Mouse (Mus musculus): ENCODE measurements at regions not wholly inside any gene's neighbourhood (a gene's known extent, or its start where the extent isn't known, plus 50 kb on each side); places are given as distances from the start of the nearest gene placed in this dataset.

- Histone ChIP-seq H3K27me3 (ENCODE audit: control insufficient read depth, insufficient read depth, low read length) (no peaks in the 10 kb centered on the region), H3K27ac (ENCODE audit: insufficient read depth, low read length) (no peak overlapping the region), H3K4me1 (ENCODE audit: control insufficient read depth, insufficient read depth, low read length) (no peaks in the 10 kb centered on the region), H3K4me3 (replicated peaks; ENCODE audit: insufficient read depth, low read depth, low read length) (no peak overlapping the region)
- TF ChIP-seq POLR2A (IDR thresholded peaks at IDR 0.05; ENCODE audit: borderline replicate concordance, insufficient read depth, low read length) = no peak
- TF ChIP-seq CTCF (IDR thresholded peaks at IDR 0.05; ENCODE audit: borderline replicate concordance, insufficient read depth, low read depth, low read length) = no peak
- WGBS = 93% methylated on average over 6 of the region's 6 CpGs
- no peak for DNase-seq
Observed at GRCm38 (mm10) chr17:47150636-47151035, 140.3 kb upstream of the Ubr2 start.

- no peaks in the 10 kb centered on the region for H3K27me3 ChIP-seq (ENCODE audit: control insufficient read depth, insufficient read depth, low read length)
Observed at GRCm38 (mm10) chr17:47149662-47150061, 139.3 kb upstream of the Ubr2 start.

DNA sequence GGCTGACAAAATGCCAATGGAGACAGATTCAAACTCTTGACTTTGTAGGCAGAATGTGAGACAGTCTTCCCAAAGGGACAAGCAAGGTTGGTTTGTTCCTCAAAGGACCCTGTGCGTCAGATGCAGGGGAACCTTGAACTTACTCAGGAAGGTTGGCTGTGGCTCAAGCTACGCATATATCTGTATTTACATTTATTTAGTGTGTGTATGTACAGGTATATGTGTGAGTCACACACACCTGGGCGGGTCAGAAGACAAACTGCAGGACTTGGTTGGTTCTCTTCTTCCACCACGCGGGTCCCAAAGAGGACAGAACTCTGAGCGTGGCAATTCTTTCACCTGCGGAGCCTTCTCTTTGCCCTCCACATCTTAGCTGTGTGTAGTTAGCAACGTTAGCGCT is 138.8 kb upstream of the Ubr2 start:
- Histone ChIP-seq H3K4me1 (ENCODE audit: control insufficient read depth, insufficient read depth, low read length) (no peaks in the 10 kb centered on the region), H3K27me3 (ENCODE audit: control insufficient read depth, insufficient read depth, low read length) (no peaks in the 10 kb centered on the region), H3K4me3 (replicated peaks; ENCODE audit: insufficient read depth, low read depth, low read length) (no peak overlapping the region), H3K27ac (ENCODE audit: insufficient read depth, low read length) (no peak overlapping the region)
- WGBS = 95% methylated on average over 9 of the region's 9 CpGs
- no peak for DNase-seq
- no peak for TF ChIP-seq POLR2A (IDR thresholded peaks at IDR 0.05; ENCODE audit: borderline replicate concordance, insufficient read depth, low read length)
- no peak for TF ChIP-seq CTCF (IDR thresholded peaks at IDR 0.05; ENCODE audit: borderline replicate concordance, insufficient read depth, low read depth, low read length)

More at GRCm38 (mm10) chr17:47149662-47150061, 139.3 kb upstream of the Ubr2 start:
- TF ChIP-seq POLR2A (IDR thresholded peaks at IDR 0.05; ENCODE audit: borderline replicate concordance, insufficient read depth, low read length) = no peak
- no peak for TF ChIP-seq CTCF (IDR thresholded peaks at IDR 0.05; ENCODE audit: borderline replicate concordance, insufficient read depth, low read depth, low read length)
- H3K4me1 ChIP-seq (ENCODE audit: control insufficient read depth, insufficient read depth, low read length) = no peaks in the 10 kb centered on the region
- no peak for DNase-seq
- 75% methylated on average over 13 of the region's 13 CpGs for WGBS
- no peak overlapping the region for H3K4me3 ChIP-seq (replicated peaks; ENCODE audit: insufficient read depth, low read depth, low read length)
- H3K27ac ChIP-seq (ENCODE audit: insufficient read depth, low read length) = no peak overlapping the region

DNA sequence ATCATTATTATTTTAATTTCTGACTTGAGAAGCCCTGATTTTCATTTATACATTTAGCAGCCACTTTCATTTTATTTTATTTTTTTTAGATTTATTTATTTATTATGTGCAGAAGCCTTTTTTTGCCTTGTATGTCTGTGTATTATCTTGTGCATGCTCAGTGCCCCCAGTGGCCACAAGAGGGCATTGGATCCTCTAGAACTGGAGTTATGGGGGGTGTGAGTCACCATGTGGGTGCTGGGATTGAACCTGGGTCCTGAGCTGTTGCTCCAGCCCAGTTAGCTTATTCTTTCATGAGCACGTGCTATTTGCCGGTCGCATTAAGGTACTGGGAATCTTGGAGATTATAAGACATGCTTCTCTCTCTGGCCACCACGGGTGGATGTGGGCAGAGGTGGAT is 136.3 kb upstream of the Ubr2 start:
- H3K27ac ChIP-seq (ENCODE audit: insufficient read depth, low read length) = no peak overlapping the region
- H3K27me3 ChIP-seq (ENCODE audit: control insufficient read depth, insufficient read depth, low read length) = no peaks in the 10 kb centered on the region
- whole genome bisulfite sequencing = 96% methylated on average over 4 of the region's 4 CpGs
- no peak for TF ChIP-seq POLR2A (IDR thresholded peaks at IDR 0.05; ENCODE audit: borderline replicate concordance, insufficient read depth, low read length)
- TF ChIP-seq CTCF (IDR thresholded peaks at IDR 0.05; ENCODE audit: borderline replicate concordance, insufficient read depth, low read depth, low read length) = peak; percentile 22; the same call in 1 of the 2 replicates
- H3K4me1 ChIP-seq (ENCODE audit: control insufficient read depth, insufficient read depth, low read length) = no peaks in the 10 kb centered on the region; the same call in 1 of the 2 replicates
- H3K4me3 ChIP-seq (replicated peaks; ENCODE audit: insufficient read depth, low read depth, low read length) = no peak overlapping the region
- DNase-seq = no peak

DNA sequence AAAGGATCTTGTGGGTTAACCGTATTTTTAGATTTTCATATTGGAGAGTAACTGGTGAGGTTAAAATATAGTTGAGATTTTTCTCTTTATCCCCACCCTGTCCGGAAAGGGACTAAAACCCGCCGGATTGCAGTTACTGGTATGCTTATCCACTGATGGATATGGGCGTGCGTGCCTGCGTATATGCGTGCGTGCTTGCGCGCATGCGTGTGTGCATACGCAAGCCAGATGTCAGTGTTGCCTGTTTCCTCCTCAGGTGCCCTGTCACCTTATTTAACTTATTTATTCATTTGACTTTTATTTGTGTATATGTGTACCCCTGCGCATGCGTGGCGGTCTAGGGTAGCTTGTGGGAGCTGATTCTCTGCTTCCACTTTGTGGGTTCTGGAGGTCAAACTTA is 135.2 kb upstream of the Ubr2 start:
- no peak overlapping the region for H3K27ac ChIP-seq (ENCODE audit: insufficient read depth, low read length)
- no peak for DNase-seq
- WGBS = 97% methylated on average over 16 of the region's 16 CpGs
- TF ChIP-seq POLR2A (IDR thresholded peaks at IDR 0.05; ENCODE audit: borderline replicate concordance, insufficient read depth, low read length) = no peak
- no peak for TF ChIP-seq CTCF (IDR thresholded peaks at IDR 0.05; ENCODE audit: borderline replicate concordance, insufficient read depth, low read depth, low read length)
- H3K4me3 ChIP-seq (replicated peaks; ENCODE audit: insufficient read depth, low read depth, low read length) = no peak overlapping the region
- H3K27me3 ChIP-seq (ENCODE audit: control insufficient read depth, insufficient read depth, low read length) = no peaks in the 10 kb centered on the region
- H3K4me1 ChIP-seq (ENCODE audit: control insufficient read depth, insufficient read depth, low read length) = no peaks in the 10 kb centered on the region; the same call in 1 of the 2 replicates

DNA sequence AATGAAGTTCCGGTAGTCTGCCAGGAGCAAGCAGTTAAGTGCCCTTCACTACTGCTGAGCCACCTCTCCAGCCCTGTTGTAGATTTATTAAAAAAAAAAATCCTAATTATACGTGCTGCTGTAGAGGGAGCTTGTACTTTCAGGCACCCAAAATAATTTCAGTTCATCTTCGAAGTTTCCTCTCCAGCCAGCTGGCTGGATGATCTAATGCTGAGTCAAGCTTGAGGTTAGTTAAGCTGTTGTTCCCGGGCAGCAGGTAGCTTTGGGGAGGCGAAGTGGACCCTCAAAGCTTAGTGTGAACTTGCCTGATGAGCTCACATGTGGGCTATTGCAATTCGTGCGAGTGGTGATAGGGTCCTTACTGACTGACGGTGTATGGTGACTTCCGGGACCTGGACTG is 134.6 kb upstream of the Ubr2 start:
- Histone ChIP-seq H3K4me3 (replicated peaks; ENCODE audit: insufficient read depth, low read depth, low read length) (no peak overlapping the region), H3K27ac (ENCODE audit: insufficient read depth, low read length) (no peak overlapping the region)
- 78% methylated on average over 9 of the region's 9 CpGs for WGBS

GRCm38 (mm10) chr17:47144460-47144859 is 134.1 kb upstream of the Ubr2 start:
- WGBS = 37% methylated on average over 7 of the region's 7 CpGs

More for the DNA sequence above, 134.6 kb upstream of the Ubr2 start:
- TF ChIP-seq CTCF (IDR thresholded peaks at IDR 0.05; ENCODE audit: borderline replicate concordance, insufficient read depth, low read depth, low read length) = no peak
- TF ChIP-seq POLR2A (IDR thresholded peaks at IDR 0.05; ENCODE audit: borderline replicate concordance, insufficient read depth, low read length) = no peak
- Histone ChIP-seq H3K4me1 (ENCODE audit: control insufficient read depth, insufficient read depth, low read length) (no peaks in the 10 kb centered on the region; the same call in 1 of the 2 replicates), H3K27me3 (ENCODE audit: control insufficient read depth, insufficient read depth, low read length) (no peaks in the 10 kb centered on the region)
- no peak for DNase-seq

GRCm38 (mm10) chr17:47143898-47144297 is 133.5 kb upstream of the Ubr2 start:
- no peaks in the 10 kb centered on the region for H3K27me3 ChIP-seq (ENCODE audit: control insufficient read depth, insufficient read depth, low read length)
- DNase-seq = no peak
- TF ChIP-seq POLR2A (IDR thresholded peaks at IDR 0.05; ENCODE audit: borderline replicate concordance, insufficient read depth, low read length) (no peak), CTCF (IDR thresholded peaks at IDR 0.05; ENCODE audit: borderline replicate concordance, insufficient read depth, low read depth, low read length) (no peak)
- no peak overlapping the region for H3K27ac ChIP-seq (ENCODE audit: insufficient read depth, low read length)
- WGBS = 68% methylated on average over 7 of the region's 7 CpGs
- peaks cover 2% of the 10 kb centered on the region; the same call in 1 of the 2 replicates for H3K4me1 ChIP-seq (ENCODE audit: control insufficient read depth, insufficient read depth, low read length)
- H3K4me3 ChIP-seq (replicated peaks; ENCODE audit: insufficient read depth, low read depth, low read length) = no peak overlapping the region

More at GRCm38 (mm10) chr17:47144460-47144859, 134.1 kb upstream of the Ubr2 start:
- Histone ChIP-seq H3K27ac (ENCODE audit: insufficient read depth, low read length) (no peak overlapping the region), H3K4me1 (ENCODE audit: control insufficient read depth, insufficient read depth, low read length) (no peaks in the 10 kb centered on the region; the same call in 1 of the 2 replicates), H3K27me3 (ENCODE audit: control insufficient read depth, insufficient read depth, low read length) (no peaks in the 10 kb centered on the region), H3K4me3 (replicated peaks; ENCODE audit: insufficient read depth, low read depth, low read length) (no peak overlapping the region)
- TF ChIP-seq CTCF (IDR thresholded peaks at IDR 0.05; ENCODE audit: borderline replicate concordance, insufficient read depth, low read depth, low read length) = no peak
- TF ChIP-seq POLR2A (IDR thresholded peaks at IDR 0.05; ENCODE audit: borderline replicate concordance, insufficient read depth, low read length) = no peak
- no peak for DNase-seq
